Mouse (Mus musculus): ENCODE measurements at regions not wholly inside any gene's neighbourhood (a gene's known extent, or its start where the extent isn't known, plus 50 kb on each side); places are given as distances from the start of the nearest gene placed in this dataset.
"Not testable (repeated sequence)": the region's sequence is repeated elsewhere in the genome, so short reads cannot be mapped to it uniquely, and the experiment has no call there.

DNA sequence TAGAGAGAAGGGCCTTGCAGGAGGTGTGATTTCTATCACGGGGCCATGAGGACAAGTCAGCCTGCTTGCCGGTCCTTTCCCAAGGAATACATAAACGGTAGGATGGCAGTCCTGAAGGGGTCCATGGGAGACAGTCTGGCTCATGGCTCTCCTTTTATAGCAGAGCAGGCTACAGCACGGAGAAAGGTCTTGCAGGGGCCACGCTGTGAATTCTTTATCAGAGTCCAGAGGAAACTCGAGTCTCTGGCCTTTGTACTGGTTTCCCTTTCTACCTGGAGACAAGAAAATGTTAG, 1984.0 kb downstream of the 4930444P10Rik start:
- no peaks in the 10 kb centered on the region for H3K27me3 ChIP-seq (ENCODE audit: low read depth, poor library complexity, severe bottlenecking)
- H3K9me3 ChIP-seq (replicated peaks): 0 out of 2 replicates have a peak, but pooled peaks cover 6% of the 10 kb centered on the region
- WGBS: 51% methylated on average over 6 of the region's 6 CpGs
- 0 out of 2 replicates have a peak, but pooled peaks cover 4% of the 10 kb centered on the region for H3K4me1 ChIP-seq
- no peaks in the 10 kb centered on the region for H3K36me3 ChIP-seq
- no peak overlapping the region for H3K4me3 ChIP-seq
- DNase-seq (ENCODE audit: low spot score): no peak
- no peak overlapping the region for H3K27ac ChIP-seq (replicated peaks)

DNA sequence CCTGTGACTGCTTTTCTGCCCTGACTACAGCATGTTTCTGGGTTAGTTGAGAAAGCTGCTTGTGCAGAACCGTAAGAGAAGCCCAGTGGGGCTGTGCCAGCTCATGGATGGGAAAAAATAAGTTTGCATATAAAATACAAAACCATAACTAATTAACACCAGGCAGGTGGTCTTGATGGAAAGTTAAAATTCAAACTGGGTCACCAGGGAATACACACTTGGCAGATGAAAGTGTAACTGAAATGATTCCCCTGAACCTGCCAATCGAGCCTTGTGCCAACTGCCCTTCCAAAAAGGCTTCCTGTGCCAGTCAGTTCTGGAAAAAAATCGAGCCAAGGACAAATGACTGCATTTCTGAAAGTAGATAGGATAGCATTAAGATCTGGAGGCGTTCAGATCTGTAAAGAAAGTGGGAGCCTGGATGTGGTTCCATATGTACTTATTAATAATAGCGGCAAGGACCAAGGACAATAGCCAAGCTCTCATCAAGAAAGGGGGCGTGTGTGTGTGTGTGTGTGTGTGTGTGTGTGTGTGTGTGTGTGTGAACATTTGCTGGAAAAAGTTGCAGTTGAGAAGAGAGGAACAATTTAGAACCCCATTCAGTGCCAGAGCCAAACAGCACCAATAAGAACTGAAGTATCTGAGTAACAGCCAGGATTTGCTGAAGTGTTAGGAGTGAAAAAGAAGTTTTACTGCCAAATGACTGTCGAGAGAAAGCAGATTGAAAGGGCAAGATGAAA, 1984.5 kb downstream of the 4930444P10Rik start:
- WGBS: 82% methylated on average over 7 of the region's 7 CpGs
- Histone ChIP-seq H3K9me3 (replicated peaks) (0 out of 2 replicates have a peak, but pooled peaks cover 6% of the 10 kb centered on the region), H3K4me3 (no peak overlapping the region), H3K27ac (replicated peaks) (no peak overlapping the region), H3K36me3 (no peaks in the 10 kb centered on the region), H3K27me3 (ENCODE audit: low read depth, poor library complexity, severe bottlenecking) (no peaks in the 10 kb centered on the region), H3K4me1 (0 out of 2 replicates have a peak, but pooled peaks cover 4% of the 10 kb centered on the region)
- no peak for DNase-seq (ENCODE audit: low spot score)

GRCm38 (mm10) chr1:14105521-14105920, 1987.6 kb downstream of the 4930444P10Rik start:
- not testable (repeated sequence) for H3K27ac ChIP-seq (replicated peaks); H3K27me3 ChIP-seq (ENCODE audit: low read depth, poor library complexity, severe bottlenecking); H3K4me1 ChIP-seq; DNase-seq (ENCODE audit: low spot score); H3K4me3 ChIP-seq; H3K36me3 ChIP-seq; H3K9me3 ChIP-seq (replicated peaks)
- WGBS: 91% methylated on average over 6 of the region's 6 CpGs

DNA sequence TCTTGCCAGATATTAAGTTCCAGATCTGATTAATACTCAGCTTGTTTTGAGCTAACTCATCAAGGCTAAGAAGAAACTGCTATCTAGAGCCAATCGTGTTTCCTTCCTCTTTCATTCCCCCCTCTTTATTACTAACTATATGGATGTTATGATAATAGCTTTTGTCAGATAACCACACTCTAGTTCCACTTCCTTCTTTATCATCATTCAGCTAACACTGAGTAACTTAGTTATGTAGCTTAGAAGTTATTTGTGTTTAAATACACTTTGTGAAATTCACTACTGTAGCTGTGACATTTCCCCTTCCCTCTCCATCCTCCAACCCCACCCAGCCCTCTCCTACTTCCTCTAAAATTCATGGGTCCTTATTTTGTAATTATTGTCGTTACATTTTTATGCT, 1988.6 kb downstream of the 4930444P10Rik start:
- no peak for DNase-seq (ENCODE audit: low spot score)
- no peak overlapping the region for H3K4me3 ChIP-seq
- 86% methylated on average over 2 of the region's 2 CpGs for WGBS

GRCm38 (mm10) chr1:14099031-14099430, 1994.1 kb downstream of the 4930444P10Rik start:
- Histone ChIP-seq H3K4me1 (peaks cover 24% of the 10 kb centered on the region), H3K4me3 (no peak overlapping the region), H3K9me3 (replicated peaks) (no peaks in the 10 kb centered on the region), H3K27ac (replicated peaks) (0 out of 2 replicates have a peak overlapping the region, but pooled peaks have one; percentile 47), H3K27me3 (ENCODE audit: low read depth, poor library complexity, severe bottlenecking) (no peaks in the 10 kb centered on the region), H3K36me3 (no peaks in the 10 kb centered on the region)
- no peak for DNase-seq (ENCODE audit: low spot score)
- WGBS: 66% methylated on average over 5 of the region's 5 CpGs

More for the DNA sequence above, 1988.6 kb downstream of the 4930444P10Rik start:
- 0 out of 2 replicates have a peak, but pooled peaks cover 6% of the 10 kb centered on the region for H3K9me3 ChIP-seq (replicated peaks)
- no peaks in the 10 kb centered on the region for H3K27me3 ChIP-seq (ENCODE audit: low read depth, poor library complexity, severe bottlenecking)
- H3K27ac ChIP-seq (replicated peaks): no peak overlapping the region
- no peaks in the 10 kb centered on the region for H3K36me3 ChIP-seq
- 0 out of 2 replicates have a peak, but pooled peaks cover 4% of the 10 kb centered on the region for H3K4me1 ChIP-seq

DNA sequence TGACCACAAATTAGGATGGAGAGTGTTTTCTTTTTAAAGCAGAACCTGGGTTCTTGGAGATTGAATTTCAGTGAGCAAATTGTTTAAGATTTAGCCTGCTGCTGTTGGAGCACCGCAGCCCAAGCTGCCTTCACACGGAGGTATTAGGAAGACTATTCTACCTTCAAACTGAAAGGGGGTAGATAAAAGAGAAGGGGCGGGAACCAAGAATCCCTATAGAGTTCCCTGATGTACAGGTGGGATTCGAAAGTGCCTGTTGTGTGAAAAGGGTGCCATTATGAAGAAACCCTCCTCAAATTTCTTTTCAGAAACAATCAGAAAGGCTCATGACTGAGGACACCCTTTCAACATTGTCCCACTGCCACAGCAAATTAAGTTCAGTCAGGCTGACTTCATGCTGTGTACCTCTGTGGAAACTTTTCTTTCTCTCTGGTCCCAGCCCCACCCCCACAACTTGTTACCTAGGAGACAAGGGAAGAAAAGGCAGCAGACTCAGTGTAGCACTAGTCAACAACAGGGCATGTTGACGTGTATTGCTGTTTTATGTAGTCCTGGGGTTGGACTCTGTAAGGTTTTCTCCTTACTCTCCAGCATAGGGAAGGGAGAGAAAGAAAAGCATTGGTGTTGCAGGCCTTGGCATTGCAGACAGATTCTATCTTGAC, 1995.4 kb downstream of the 4930444P10Rik start:
- peak overlapping the region; percentile 33; the same call in 1 of the 2 replicates for H3K27ac ChIP-seq (replicated peaks)
- no peaks in the 10 kb centered on the region for H3K9me3 ChIP-seq (replicated peaks)
- 11% methylated on average over 5 of the region's 5 CpGs for WGBS
- peaks cover 24% of the 10 kb centered on the region for H3K4me1 ChIP-seq
- H3K4me3 ChIP-seq: 0 out of 2 replicates have a peak overlapping the region, but pooled peaks have one; percentile 11
- DNase-seq (ENCODE audit: low spot score): peak; percentile 69
- no peaks in the 10 kb centered on the region for H3K36me3 ChIP-seq
- H3K27me3 ChIP-seq (ENCODE audit: low read depth, poor library complexity, severe bottlenecking): no peaks in the 10 kb centered on the region

GRCm38 (mm10) chr1:14064856-14065255, 2028.3 kb downstream of the 4930444P10Rik start:
- 88% methylated on average over 3 of the region's 3 CpGs for WGBS
- Histone ChIP-seq H3K36me3 (no peaks in the 10 kb centered on the region), H3K9me3 (replicated peaks) (no peaks in the 10 kb centered on the region), H3K4me3 (no peak overlapping the region), H3K27me3 (ENCODE audit: low read depth, poor library complexity, severe bottlenecking) (no peaks in the 10 kb centered on the region), H3K4me1 (no peaks in the 10 kb centered on the region), H3K27ac (replicated peaks) (no peak overlapping the region)
- DNase-seq (ENCODE audit: low spot score): no peak

DNA sequence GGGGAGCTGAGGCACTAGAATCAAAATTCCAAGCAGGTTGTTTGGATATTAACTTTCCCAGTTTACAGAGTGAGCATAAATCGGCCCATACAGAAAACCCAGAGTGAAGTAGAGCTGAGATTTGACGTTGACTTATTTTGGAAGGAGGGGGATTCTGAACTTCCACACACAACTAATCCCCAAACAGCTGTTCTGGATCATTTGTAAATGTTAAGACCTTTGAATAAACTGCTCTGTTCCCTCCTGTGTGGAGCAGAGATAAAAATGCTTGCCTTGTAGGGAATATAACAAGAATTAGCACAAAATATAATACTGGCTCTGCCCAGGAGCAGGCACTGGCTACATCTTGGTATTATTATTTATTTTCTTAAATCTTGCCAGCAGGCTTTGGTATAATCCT, 2057.0 kb downstream of the 4930444P10Rik start:
- 57% methylated on average over 2 of the region's 2 CpGs for WGBS
- Histone ChIP-seq H3K27me3 (ENCODE audit: low read depth, poor library complexity, severe bottlenecking) (no peaks in the 10 kb centered on the region), H3K27ac (replicated peaks) (no peak overlapping the region), H3K4me1 (no peaks in the 10 kb centered on the region), H3K9me3 (replicated peaks) (no peaks in the 10 kb centered on the region), H3K4me3 (no peak overlapping the region), H3K36me3 (no peaks in the 10 kb centered on the region)
- no peak for DNase-seq (ENCODE audit: low spot score)

GRCm38 (mm10) chr1:14011484-14011883, 2081.6 kb downstream of the 4930444P10Rik start:
- Histone ChIP-seq H3K4me3 (no peak overlapping the region), H3K9me3 (replicated peaks) (no peaks in the 10 kb centered on the region), H3K27ac (replicated peaks) (no peak overlapping the region), H3K4me1 (no peaks in the 10 kb centered on the region), H3K27me3 (ENCODE audit: low read depth, poor library complexity, severe bottlenecking) (no peaks in the 10 kb centered on the region), H3K36me3 (no peaks in the 10 kb centered on the region)
- DNase-seq (ENCODE audit: low spot score): no peak
- WGBS: 92% methylated on average over 9 of the region's 9 CpGs

DNA sequence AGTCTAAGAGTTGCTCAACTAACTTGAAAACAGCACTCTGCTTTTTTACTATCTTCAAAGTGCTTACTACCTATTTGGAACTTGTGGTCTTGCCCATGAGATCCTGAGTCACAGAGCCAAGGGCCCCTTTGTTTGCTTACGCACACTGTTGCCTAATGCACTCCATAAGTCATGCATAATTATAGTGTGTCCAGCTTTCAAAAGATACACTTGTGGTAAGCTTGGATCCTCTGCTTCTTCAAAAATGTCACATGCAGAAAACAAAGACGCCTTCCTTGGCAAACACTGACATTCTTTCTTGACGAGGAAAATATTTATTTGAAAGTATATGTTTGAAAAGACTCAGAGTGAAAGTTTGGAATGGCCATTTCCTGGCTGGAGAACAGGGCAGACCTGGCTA, 2082.3 kb downstream of the 4930444P10Rik start:
- H3K9me3 ChIP-seq (replicated peaks): no peaks in the 10 kb centered on the region
- no peak for DNase-seq (ENCODE audit: low spot score)
- H3K36me3 ChIP-seq: no peaks in the 10 kb centered on the region
- H3K27ac ChIP-seq (replicated peaks): no peak overlapping the region
- H3K4me1 ChIP-seq: no peaks in the 10 kb centered on the region
- no peaks in the 10 kb centered on the region for H3K27me3 ChIP-seq (ENCODE audit: low read depth, poor library complexity, severe bottlenecking)
- H3K4me3 ChIP-seq: no peak overlapping the region
- WGBS: 89% methylated on average over 3 of the region's 3 CpGs

- H3K36me3 ChIP-seq: no peaks in the 10 kb centered on the region
- no peak overlapping the region for H3K4me3 ChIP-seq
- H3K27ac ChIP-seq (replicated peaks): no peak overlapping the region
- DNase-seq (ENCODE audit: low spot score): no peak
- 80% methylated on average over 1 of the region's 1 CpGs for WGBS
- 0 out of 2 replicates have a peak, but pooled peaks cover 5% of the 10 kb centered on the region for H3K4me1 ChIP-seq
- no peaks in the 10 kb centered on the region for H3K9me3 ChIP-seq (replicated peaks)
- H3K27me3 ChIP-seq (ENCODE audit: low read depth, poor library complexity, severe bottlenecking): no peaks in the 10 kb centered on the region; the same call in 1 of the 2 replicates
These were observed 2090.6 kb downstream of the 4930444P10Rik start for GRCm38 (mm10) chr1:14002550-14002949.

- WGBS: 66% methylated on average over 3 of the region's 3 CpGs
- no peaks in the 10 kb centered on the region for H3K36me3 ChIP-seq
- no peaks in the 10 kb centered on the region; the same call in 1 of the 2 replicates for H3K27me3 ChIP-seq (ENCODE audit: low read depth, poor library complexity, severe bottlenecking)
- H3K9me3 ChIP-seq (replicated peaks): no peaks in the 10 kb centered on the region
- H3K4me3 ChIP-seq: no peak overlapping the region
- DNase-seq (ENCODE audit: low spot score): no peak
- no peak overlapping the region for H3K27ac ChIP-seq (replicated peaks)
- 0 out of 2 replicates have a peak, but pooled peaks cover 5% of the 10 kb centered on the region for H3K4me1 ChIP-seq
These were observed 2091.7 kb downstream of the 4930444P10Rik start for GRCm38 (mm10) chr1:14001431-14001830.

All from midbrain, embryonic 10.5 days (tissue).